Mouse (Mus musculus): Measurements from ENCODE around the gene Dnaaf2. TPM values are rescaled to one million over a fixed set of nuclear protein-coding genes. Genes with fewer than 3 reads are reported as not detected.
A peak's percentile ranks its signal among the peaks of the same experiment; 100 is the strongest.

Dnaaf2 gene
- total and polyA plus RNA-seq, 2 experiments from 2014 or later = 6.1 to 9.4 TPM

DNA sequence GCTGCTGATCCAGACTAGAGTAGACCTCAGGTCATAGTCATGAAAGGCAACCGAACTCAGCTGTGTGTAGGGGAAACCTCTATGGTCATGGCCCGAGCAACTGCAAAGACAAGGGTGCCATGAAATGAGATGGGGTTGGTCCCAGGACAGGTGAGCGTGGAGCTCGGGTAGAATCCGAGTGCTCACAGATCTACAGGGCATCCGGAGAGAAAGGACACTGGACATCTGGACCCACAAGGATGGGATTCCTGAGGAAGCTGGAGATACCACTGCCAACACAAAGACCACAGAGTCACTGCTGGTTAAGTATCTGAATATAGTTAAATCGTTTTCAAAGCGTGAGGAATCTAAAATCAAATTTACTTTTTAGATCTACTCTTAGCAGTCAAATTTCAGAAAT, 9.2 kb upstream of the Dnaaf2 start:
- H3K4me3 ChIP-seq (ENCODE audit: low read depth, low read length) = no peak overlapping the region
- ATAC-seq (ENCODE audit: low FRiP score) = no peak
- H3K4me1 ChIP-seq (ENCODE audit: insufficient read depth, low read length) = no peaks in the 10 kb centered on the region
- WGBS = 94% methylated on average over 8 of the region's 8 CpGs
- TF ChIP-seq CTCF (IDR thresholded peaks at IDR 0.05) = no peak
- DNase-seq (ENCODE audit: low spot score) = no peak
- H3K27ac ChIP-seq (ENCODE audit: low read depth, low read length) = no peak overlapping the region
- no peaks in the 10 kb centered on the region for H3K27me3 ChIP-seq (ENCODE audit: insufficient read depth, low read length)
- H3K9me3 ChIP-seq (ENCODE audit: low read length) = no peaks in the 10 kb centered on the region
- H3K36me3 ChIP-seq (ENCODE audit: insufficient read depth, low read length) = no peaks in the 10 kb centered on the region
- H3K9ac ChIP-seq (replicated peaks; ENCODE audit: low read length, poor library complexity, severe bottlenecking) = no peak overlapping the region
- H3K4me2 ChIP-seq (ENCODE audit: low read depth, low read length, poor library complexity, severe bottlenecking) = no peak overlapping the region

DNA sequence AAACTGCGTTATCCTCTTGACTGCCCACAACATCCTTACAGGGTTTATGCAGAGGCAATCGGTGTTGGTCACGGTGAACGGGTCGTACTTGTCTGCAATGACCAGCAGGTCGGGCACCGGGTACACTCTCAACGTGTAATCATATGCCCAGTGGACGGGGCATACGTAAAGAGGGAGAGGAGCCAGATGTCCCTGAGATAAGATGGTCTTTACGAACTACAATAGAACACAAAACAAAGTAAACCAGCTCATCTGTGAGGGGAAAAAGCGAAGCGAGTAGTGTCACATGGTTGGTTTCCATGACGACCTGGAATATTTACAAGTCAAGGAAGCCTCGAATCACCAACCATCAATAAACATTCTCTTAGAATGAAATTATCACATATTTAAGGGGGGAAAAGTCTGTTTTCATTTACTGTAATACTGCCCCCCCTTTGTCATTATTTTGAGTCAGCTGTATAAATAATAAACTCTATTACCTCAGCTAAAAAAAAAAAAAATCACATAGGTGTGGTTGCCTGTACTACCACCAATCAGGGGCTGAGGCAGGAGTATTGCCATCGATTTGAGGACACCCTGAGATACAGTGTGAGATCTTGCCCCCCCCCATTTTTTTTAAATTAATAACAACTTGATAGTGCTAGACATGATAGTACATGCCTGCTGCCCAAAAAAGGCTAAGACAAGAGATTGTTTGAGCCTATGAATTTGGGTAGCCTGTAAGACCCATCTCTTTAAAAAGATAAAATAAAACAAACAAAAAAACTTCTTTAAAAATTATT, 6.0 kb upstream of the Dnaaf2 start, which contains the start of gene Gm49384:
TSS of gene Gm49384 (minus strand) at position 216 of the 782 bp plus-strand sequence.
- ATAC-seq (ENCODE audit: low FRiP score) = no peak

DNA sequence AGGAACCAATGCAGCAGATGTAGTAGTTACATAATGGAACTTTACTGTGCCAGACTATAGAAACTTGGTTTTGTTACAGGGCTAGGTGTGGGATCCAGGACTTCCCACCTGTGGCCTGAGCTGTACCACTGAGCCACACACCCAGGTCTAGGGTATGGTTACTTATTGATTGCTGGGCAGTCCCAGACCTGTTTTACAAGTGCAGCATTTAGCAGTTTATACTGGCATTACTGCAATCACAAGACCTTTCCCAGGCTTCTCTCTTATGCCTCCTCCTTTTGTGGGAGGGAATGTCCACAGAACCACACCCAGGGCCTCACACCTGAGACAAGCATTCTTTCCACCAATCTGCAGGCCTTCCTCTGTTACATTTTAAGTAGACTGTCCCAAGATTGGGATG, 756 bp upstream of the Dnaaf2 start:
- H3K9ac ChIP-seq (replicated peaks; ENCODE audit: low read length, poor library complexity, severe bottlenecking) = no peak overlapping the region
- no peak overlapping the region for H3K4me2 ChIP-seq (ENCODE audit: low read depth, low read length, poor library complexity, severe bottlenecking)

More for the DNA sequence above, 6.0 kb upstream of the Dnaaf2 start, which contains the start of gene Gm49384:
- H3K27me3 ChIP-seq (ENCODE audit: insufficient read depth, low read length) = no peaks in the 10 kb centered on the region
- no peak within 1 kb of the TSS for H3K27ac ChIP-seq (ENCODE audit: low read depth, low read length)
- no peaks in the 10 kb centered on the region for H3K4me1 ChIP-seq (ENCODE audit: insufficient read depth, low read length)
- no peaks in the 10 kb centered on the region for H3K9me3 ChIP-seq (ENCODE audit: low read length)
- DNase-seq (ENCODE audit: low spot score) = peak; percentile 48
- H3K9ac ChIP-seq (replicated peaks; ENCODE audit: low read length, poor library complexity, severe bottlenecking) = no peak within 1 kb of the TSS
- no peaks in the 10 kb centered on the region; the same call in 1 of the 2 replicates for H3K36me3 ChIP-seq (ENCODE audit: insufficient read depth, low read length)
- 63% methylated on average over 16 of the region's 16 CpGs for WGBS
- TF ChIP-seq CTCF (IDR thresholded peaks at IDR 0.05) = no peak
- peak within 1 kb of the TSS; percentile 28 for H3K4me2 ChIP-seq (ENCODE audit: low read depth, low read length, poor library complexity, severe bottlenecking)
- no peak within 1 kb of the TSS for H3K4me3 ChIP-seq (ENCODE audit: low read depth, low read length)

DNA sequence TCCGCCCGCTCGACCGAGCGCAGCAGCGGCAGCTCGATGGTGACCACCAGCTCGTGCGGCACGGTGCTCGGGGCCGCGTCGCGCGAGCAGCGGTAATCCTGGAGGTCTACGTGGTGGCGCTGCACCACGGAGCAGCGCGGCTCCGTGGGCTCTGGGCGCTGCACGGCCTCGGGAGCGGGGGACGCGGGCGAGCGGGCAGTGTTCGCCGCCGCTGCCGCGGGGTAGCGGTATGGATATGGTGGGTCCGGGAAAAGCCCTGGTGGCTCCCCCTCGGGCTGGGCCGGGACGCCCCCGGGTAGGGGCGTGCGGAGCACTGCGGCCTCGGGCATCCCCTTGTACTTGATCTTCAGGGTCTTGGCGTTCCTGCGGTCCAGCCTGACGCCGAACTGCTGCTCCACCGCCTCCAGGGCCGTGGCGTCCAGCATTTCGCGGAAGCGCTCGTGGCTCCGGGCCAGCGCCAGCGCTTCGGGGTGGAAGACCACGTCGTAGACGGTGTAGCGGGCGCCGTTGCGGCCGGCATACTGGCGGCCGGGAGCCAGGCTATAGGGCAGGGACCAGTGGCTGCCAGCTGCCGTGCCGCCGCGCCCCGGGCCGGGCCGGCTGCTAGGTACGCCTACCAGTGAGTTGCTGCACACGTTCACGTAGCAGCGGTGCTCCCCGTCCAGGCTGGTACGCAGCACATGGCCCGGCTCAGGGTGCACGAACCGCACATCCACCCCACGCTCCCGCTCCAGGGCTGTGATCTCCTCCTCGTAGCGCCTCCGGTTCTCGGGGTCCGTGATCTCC, 658 bp downstream of the Dnaaf2 start:
- Histone ChIP-seq H3K4me2 (ENCODE audit: low read depth, low read length, poor library complexity, severe bottlenecking) (peak overlapping the region; percentile 91), H3K9ac (replicated peaks; ENCODE audit: low read length, poor library complexity, severe bottlenecking) (peak overlapping the region; percentile 86), H3K4me1 (ENCODE audit: insufficient read depth, low read length) (peaks cover 3% of the 10 kb centered on the region; the same call in 1 of the 2 replicates), H3K9me3 (ENCODE audit: low read length) (no peaks in the 10 kb centered on the region), H3K27ac (ENCODE audit: low read depth, low read length) (peak overlapping the region; percentile 94), H3K36me3 (ENCODE audit: insufficient read depth, low read length) (no peaks in the 10 kb centered on the region; the same call in 1 of the 2 replicates), H3K4me3 (ENCODE audit: low read depth, low read length) (peak overlapping the region; percentile 94), H3K27me3 (ENCODE audit: insufficient read depth, low read length) (no peaks in the 10 kb centered on the region)
- ATAC-seq (ENCODE audit: low FRiP score) (peak; percentile 86), DNase-seq (ENCODE audit: low spot score) (peak; percentile 36)
- no peak for TF ChIP-seq CTCF (IDR thresholded peaks at IDR 0.05)
- 0% methylated on average over 94 of the region's 94 CpGs for WGBS

More for the DNA sequence above, 756 bp upstream of the Dnaaf2 start:
- Histone ChIP-seq H3K27me3 (ENCODE audit: insufficient read depth, low read length) (no peaks in the 10 kb centered on the region), H3K27ac (ENCODE audit: low read depth, low read length) (no peak overlapping the region), H3K36me3 (ENCODE audit: insufficient read depth, low read length) (no peaks in the 10 kb centered on the region; the same call in 1 of the 2 replicates), H3K4me3 (ENCODE audit: low read depth, low read length) (no peak overlapping the region), H3K9me3 (ENCODE audit: low read length) (no peaks in the 10 kb centered on the region), H3K4me1 (ENCODE audit: insufficient read depth, low read length) (peaks cover 3% of the 10 kb centered on the region; the same call in 1 of the 2 replicates)
- no peak for TF ChIP-seq CTCF (IDR thresholded peaks at IDR 0.05)
- no peak for ATAC-seq (ENCODE audit: low FRiP score)
- no peak for DNase-seq (ENCODE audit: low spot score)

DNA sequence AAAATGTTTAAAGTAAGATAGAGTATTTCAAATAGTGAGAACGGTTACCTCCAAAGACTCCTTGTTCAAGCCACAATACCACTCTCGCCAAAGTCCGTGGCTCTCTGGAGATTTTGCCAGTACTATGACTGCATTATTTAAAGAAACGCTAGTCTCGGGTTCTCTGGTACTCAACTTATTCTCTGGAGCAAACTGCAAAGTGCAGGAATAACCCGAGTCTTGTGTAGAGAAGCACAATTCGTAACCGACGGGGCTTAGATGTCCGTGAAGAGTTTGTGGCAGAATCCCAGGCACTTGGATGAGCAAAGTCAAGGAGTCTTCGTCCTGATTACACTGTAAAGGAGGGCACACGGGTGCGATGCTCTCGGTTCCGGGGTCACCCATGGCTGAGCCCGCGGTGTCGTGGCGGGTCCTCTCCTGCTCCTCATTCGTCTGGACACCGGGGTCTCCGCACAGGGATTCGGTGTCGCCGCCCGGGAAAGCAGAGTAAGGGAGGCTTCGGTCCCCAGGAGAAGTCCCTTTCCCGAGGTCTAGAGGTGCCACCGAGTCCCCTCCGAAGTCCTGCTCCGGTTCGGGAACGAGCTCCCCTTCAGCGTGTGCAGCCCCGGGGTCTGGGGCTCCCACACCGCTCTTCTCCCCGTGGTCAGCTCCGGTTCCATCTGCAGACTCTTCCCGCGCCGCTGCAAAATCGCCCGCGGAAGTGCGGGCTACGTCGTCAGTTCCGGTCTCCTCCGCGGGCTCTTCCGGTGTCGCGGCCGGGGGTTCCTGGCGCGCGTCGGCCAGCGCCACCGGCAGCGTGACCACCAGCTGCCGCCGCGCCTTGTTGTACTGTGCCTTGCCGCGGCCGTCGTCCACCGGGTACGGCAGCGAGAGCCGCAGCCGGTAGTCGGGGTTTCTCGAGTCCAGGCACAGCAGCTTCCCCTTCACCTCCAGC, 1.5 kb downstream of the Dnaaf2 start, which contains the start of gene Gm49383:
TSS of gene Gm49383 (minus strand) at position 661 of the 934 bp plus-strand sequence.
- TF ChIP-seq CTCF (IDR thresholded peaks at IDR 0.05) = no peak
- peak; percentile 88 for DNase-seq (ENCODE audit: low spot score)
- Histone ChIP-seq H3K4me1 (ENCODE audit: insufficient read depth, low read length) (peaks cover 3% of the 10 kb centered on the region; the same call in 1 of the 2 replicates), H3K36me3 (ENCODE audit: insufficient read depth, low read length) (no peaks in the 10 kb centered on the region; the same call in 1 of the 2 replicates), H3K9me3 (ENCODE audit: low read length) (no peaks in the 10 kb centered on the region), H3K9ac (replicated peaks; ENCODE audit: low read length, poor library complexity, severe bottlenecking) (peak within 1 kb of the TSS; percentile 86), H3K27me3 (ENCODE audit: insufficient read depth, low read length) (no peaks in the 10 kb centered on the region), H3K27ac (ENCODE audit: low read depth, low read length) (peak within 1 kb of the TSS; percentile 94), H3K4me3 (ENCODE audit: low read depth, low read length) (peak within 1 kb of the TSS; percentile 94), H3K4me2 (ENCODE audit: low read depth, low read length, poor library complexity, severe bottlenecking) (peak within 1 kb of the TSS; percentile 91)
- peak; percentile 78 for ATAC-seq (ENCODE audit: low FRiP score)
- under 1% methylated on average over 75 of the region's 75 CpGs for WGBS

Data from midbrain, postnatal 0 days (tissue).